Mouse (Mus musculus): ENCODE measurements at regions not wholly inside any gene's neighbourhood (a gene's known extent, or its start where the extent isn't known, plus 50 kb on each side); places are given as distances from the start of the nearest gene placed in this dataset.

DNA sequence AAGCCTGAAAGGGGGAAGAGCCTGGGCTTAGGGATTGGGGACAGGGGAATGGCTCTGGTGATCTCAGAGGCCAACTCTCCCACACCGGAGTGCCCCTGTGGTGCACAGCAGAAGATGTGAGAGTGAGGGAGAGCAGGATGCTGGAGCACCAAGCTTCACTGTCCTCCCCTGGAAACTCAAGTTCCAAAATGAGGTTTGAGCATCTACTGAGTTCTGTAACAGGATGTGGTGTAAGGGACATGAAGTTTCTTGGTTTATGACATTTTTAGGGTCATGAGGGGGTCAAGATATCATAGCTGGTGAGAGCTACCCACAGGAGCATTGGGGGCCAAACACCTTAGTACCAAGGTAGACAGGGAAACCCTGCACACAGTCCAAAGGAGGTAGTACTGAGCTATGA lies 274.1 kb upstream of the Zmiz1 start:
- no peak for ATAC-seq (ENCODE audit: low FRiP score, low TSS enrichment)
- H3K4me1 ChIP-seq (ENCODE audit: insufficient read depth, low read length), result peaks cover 28% of the 10 kb centered on the region
- no peak overlapping the region; the same call in 1 of the 2 replicates for H3K27ac ChIP-seq (ENCODE audit: low read length)
- no peaks in the 10 kb centered on the region for H3K36me3 ChIP-seq (ENCODE audit: insufficient read depth, low read length)
- WGBS, result 86% methylated on average over 1 of the region's 1 CpGs
- H3K9me3 ChIP-seq (ENCODE audit: low read length), result no peaks in the 10 kb centered on the region
- H3K4me3 ChIP-seq (ENCODE audit: low read length), result no peak overlapping the region
- H3K9ac ChIP-seq (replicated peaks; ENCODE audit: low read length), result no peak overlapping the region
- no peak overlapping the region for H3K4me2 ChIP-seq (replicated peaks; ENCODE audit: low read depth, low read length)
- no peaks in the 10 kb centered on the region for H3K27me3 ChIP-seq (ENCODE audit: insufficient read depth, low read length)

DNA sequence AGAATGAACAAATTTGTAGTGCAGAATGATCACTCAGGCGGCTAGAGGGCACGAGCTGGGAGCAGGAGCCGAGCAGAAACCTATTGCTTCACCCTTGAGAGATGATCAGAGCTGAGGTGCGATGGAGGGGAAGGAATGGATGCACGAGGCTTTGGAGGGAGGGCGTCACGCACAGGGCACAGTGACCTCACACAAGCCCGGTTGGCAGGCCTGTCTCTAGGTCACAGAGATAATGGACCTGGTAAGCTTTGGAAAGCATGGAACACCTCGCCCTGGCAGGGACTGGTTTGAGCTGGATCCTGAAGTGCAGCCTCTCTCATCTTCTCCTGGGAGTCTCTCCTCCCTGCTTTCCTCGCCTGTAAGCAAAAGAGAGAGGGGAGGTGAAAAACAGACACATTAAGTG lies 273.4 kb upstream of the Zmiz1 start:
- H3K9me3 ChIP-seq (ENCODE audit: low read length), result no peaks in the 10 kb centered on the region
- WGBS, result 29% methylated on average over 10 of the region's 10 CpGs
- H3K27ac ChIP-seq (ENCODE audit: low read length), result peak overlapping the region; percentile 80
- no peak overlapping the region for H3K4me3 ChIP-seq (ENCODE audit: low read length)
- H3K36me3 ChIP-seq (ENCODE audit: insufficient read depth, low read length), result no peaks in the 10 kb centered on the region
- 0 out of 2 replicates have a peak overlapping the region, but pooled peaks have one; percentile 10 for H3K4me2 ChIP-seq (replicated peaks; ENCODE audit: low read depth, low read length)
- no peak overlapping the region; the same call in 1 of the 2 replicates for H3K9ac ChIP-seq (replicated peaks; ENCODE audit: low read length)
- H3K27me3 ChIP-seq (ENCODE audit: insufficient read depth, low read length), result no peaks in the 10 kb centered on the region
- ATAC-seq (ENCODE audit: low FRiP score, low TSS enrichment), result peak; percentile 35; the same call in 1 of the 2 replicates
- peaks cover 28% of the 10 kb centered on the region for H3K4me1 ChIP-seq (ENCODE audit: insufficient read depth, low read length)

DNA sequence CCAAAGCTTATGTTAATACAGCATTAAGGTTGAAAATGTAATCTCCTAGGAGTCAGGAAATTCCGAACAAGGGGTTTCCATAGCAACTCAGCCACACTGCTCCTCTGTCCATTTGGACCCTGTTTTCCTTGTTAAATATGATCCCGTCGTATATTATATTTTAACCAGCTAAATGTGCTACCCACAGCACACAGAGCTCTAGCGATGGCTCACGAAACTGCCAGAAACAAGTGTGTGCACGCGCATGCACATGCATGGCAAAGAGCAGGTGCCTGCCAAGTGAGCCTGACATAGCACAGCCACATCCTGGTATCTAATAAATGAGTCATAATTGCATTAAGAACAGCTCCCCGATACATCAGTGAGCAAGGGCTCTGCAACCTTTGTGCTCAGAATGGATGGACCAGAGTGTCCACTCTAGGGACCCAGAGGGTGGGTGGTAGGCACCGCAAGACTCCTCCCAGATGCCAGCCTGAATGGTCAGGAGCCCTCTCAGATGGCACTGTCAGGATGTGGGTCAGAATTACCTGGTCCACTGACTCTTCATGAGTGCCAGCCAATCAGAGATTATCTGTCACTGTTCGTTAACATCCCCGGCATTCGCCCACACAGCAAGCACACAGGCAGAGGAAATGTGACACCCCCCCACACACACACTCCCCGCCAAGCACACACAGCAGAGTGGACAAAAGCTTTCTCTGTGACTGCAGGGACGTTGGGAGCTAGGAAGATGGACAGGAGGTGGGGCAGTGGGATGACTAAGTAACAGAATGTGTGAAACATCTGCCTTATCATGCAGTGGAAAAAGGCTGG lies 272.8 kb upstream of the Zmiz1 start:
- H3K4me1 ChIP-seq (ENCODE audit: insufficient read depth, low read length), result peaks cover 28% of the 10 kb centered on the region
- peak overlapping the region; percentile 10; the same call in 1 of the 2 replicates for H3K4me2 ChIP-seq (replicated peaks; ENCODE audit: low read depth, low read length)
- H3K9me3 ChIP-seq (ENCODE audit: low read length), result no peaks in the 10 kb centered on the region
- H3K27me3 ChIP-seq (ENCODE audit: insufficient read depth, low read length), result no peaks in the 10 kb centered on the region
- H3K9ac ChIP-seq (replicated peaks; ENCODE audit: low read length), result peak overlapping the region; percentile 24
- H3K36me3 ChIP-seq (ENCODE audit: insufficient read depth, low read length), result no peaks in the 10 kb centered on the region
- H3K4me3 ChIP-seq (ENCODE audit: low read length), result no peak overlapping the region
- 30% methylated on average over 14 of the region's 14 CpGs for WGBS
- ATAC-seq (ENCODE audit: low FRiP score, low TSS enrichment), result peak; percentile 73
- peak overlapping the region; percentile 80 for H3K27ac ChIP-seq (ENCODE audit: low read length)

DNA sequence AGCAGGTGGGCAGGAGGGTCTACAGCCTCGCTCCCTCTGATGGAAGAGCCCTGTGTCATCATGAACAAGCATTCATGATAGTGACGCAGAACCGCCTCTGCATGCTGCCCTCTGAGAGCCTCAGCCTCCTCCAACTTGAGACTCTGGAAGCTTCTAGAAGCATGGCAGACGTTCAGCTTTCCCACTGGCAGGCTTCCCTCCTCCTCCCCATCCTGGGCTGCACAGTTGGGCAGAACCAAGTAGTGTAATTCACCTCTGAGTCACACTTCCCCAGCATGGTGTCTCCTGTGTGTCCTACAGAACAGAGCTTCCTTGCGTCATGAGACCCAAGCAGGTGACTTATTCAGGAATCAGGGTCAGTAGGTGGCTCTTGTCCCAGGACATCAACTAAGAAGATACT lies 271.3 kb upstream of the Zmiz1 start:
- Histone ChIP-seq H3K36me3 (ENCODE audit: insufficient read depth, low read length) (no peaks in the 10 kb centered on the region), H3K9ac (replicated peaks; ENCODE audit: low read length) (no peak overlapping the region), H3K27me3 (ENCODE audit: insufficient read depth, low read length) (no peaks in the 10 kb centered on the region)

DNA sequence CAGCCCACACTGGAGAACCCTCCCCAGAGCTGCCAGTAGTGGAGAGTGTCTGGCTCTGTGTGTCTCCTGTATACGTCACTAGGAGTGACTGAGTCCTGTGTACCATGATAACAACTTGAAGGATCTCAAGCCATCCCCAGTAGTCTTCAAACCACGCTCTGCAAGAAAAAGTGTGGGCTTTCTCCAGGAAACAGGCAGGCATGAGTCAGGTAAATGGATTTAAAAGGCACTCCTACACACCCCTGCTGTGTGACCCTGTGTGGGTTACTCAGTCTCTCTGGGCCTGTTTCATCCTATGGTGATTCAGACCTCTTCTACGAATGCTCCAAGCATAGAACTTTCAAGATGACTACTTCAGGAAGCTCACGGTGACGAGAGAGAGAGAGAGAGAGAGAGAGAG lies 269.7 kb upstream of the Zmiz1 start:
- H3K4me3 ChIP-seq (ENCODE audit: low read length), result no peak overlapping the region
- H3K4me2 ChIP-seq (replicated peaks; ENCODE audit: low read depth, low read length), result no peak overlapping the region
- no peak overlapping the region for H3K27ac ChIP-seq (ENCODE audit: low read length)
- H3K36me3 ChIP-seq (ENCODE audit: insufficient read depth, low read length), result no peaks in the 10 kb centered on the region
- H3K9ac ChIP-seq (replicated peaks; ENCODE audit: low read length), result no peak overlapping the region
- no peaks in the 10 kb centered on the region for H3K9me3 ChIP-seq (ENCODE audit: low read length)
- H3K4me1 ChIP-seq (ENCODE audit: insufficient read depth, low read length), result peaks cover 21% of the 10 kb centered on the region
- no peaks in the 10 kb centered on the region for H3K27me3 ChIP-seq (ENCODE audit: insufficient read depth, low read length)
- WGBS, result 89% methylated on average over 5 of the region's 5 CpGs
- ATAC-seq (ENCODE audit: low FRiP score, low TSS enrichment), result no peak

More for the DNA sequence above, 271.3 kb upstream of the Zmiz1 start:
- peaks cover 21% of the 10 kb centered on the region for H3K4me1 ChIP-seq (ENCODE audit: insufficient read depth, low read length)
- no peak overlapping the region for H3K4me3 ChIP-seq (ENCODE audit: low read length)
- 89% methylated on average over 5 of the region's 5 CpGs for WGBS
- no peak overlapping the region for H3K27ac ChIP-seq (ENCODE audit: low read length)
- H3K4me2 ChIP-seq (replicated peaks; ENCODE audit: low read depth, low read length), result no peak overlapping the region
- ATAC-seq (ENCODE audit: low FRiP score, low TSS enrichment), result no peak
- no peaks in the 10 kb centered on the region for H3K9me3 ChIP-seq (ENCODE audit: low read length)

DNA sequence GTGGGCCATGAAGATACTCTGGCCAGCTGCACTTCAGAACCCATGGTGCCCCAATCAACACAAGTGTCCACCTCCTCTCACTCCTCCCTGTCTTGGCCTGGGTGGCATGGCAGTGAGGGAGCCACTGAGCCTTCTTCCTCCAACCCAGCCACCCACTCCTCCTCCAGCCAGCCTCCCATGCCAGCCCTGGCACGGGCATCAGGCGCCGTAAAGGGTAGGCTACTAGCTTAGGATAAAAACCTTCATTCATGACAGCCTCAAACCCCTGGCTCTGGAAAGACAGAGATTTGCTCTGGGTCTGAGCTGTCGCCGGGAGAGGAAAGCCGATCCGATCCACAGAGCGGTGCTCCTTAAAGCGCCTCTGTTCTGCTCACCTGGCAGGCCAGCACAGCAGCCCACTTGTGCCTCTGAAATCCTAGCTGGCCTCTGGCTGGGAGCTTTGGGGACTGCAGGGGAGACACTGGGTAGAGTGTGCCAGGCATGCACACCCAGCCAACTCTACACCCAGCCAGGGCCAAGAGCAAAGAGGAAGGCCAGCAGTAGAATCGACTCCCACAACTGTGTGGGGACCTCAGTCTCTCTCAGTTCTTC lies 268.2 kb upstream of the Zmiz1 start:
- 77% methylated on average over 10 of the region's 10 CpGs for WGBS
- H3K36me3 ChIP-seq (ENCODE audit: insufficient read depth, low read length), result no peaks in the 10 kb centered on the region
- H3K27me3 ChIP-seq (ENCODE audit: insufficient read depth, low read length), result no peaks in the 10 kb centered on the region
- H3K9ac ChIP-seq (replicated peaks; ENCODE audit: low read length), result no peak overlapping the region
- H3K4me1 ChIP-seq (ENCODE audit: insufficient read depth, low read length), result peaks cover 21% of the 10 kb centered on the region
- no peaks in the 10 kb centered on the region for H3K9me3 ChIP-seq (ENCODE audit: low read length)
- no peak overlapping the region for H3K27ac ChIP-seq (ENCODE audit: low read length)
- no peak overlapping the region for H3K4me2 ChIP-seq (replicated peaks; ENCODE audit: low read depth, low read length)
- H3K4me3 ChIP-seq (ENCODE audit: low read length), result no peak overlapping the region
- no peak for ATAC-seq (ENCODE audit: low FRiP score, low TSS enrichment)

DNA sequence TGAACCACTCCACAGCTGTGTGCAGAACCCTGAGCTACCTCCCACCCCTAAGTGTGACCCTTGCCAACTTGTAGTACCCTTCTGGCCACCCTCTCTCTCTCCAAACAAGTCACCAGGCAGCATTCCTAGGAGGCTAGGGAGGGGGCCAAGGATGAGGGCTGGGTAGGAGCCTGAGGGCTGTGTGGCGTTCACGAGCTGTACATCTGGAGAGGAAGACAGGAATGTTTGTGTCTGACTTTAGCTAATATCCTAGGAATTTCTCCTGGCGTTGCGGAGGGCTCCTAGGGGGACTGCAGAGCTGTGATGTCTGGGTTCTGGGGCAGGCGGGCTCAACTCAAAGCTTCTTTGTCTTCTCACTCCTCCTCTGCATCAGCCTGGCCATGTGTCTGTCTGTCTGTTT lies 262.2 kb upstream of the Zmiz1 start:
- no peaks in the 10 kb centered on the region for H3K36me3 ChIP-seq (ENCODE audit: insufficient read depth, low read length)
- H3K9ac ChIP-seq (replicated peaks; ENCODE audit: low read length), result no peak overlapping the region
- no peak overlapping the region for H3K27ac ChIP-seq (ENCODE audit: low read length)
- H3K4me2 ChIP-seq (replicated peaks; ENCODE audit: low read depth, low read length), result no peak overlapping the region
- 34% methylated on average over 5 of the region's 5 CpGs for WGBS
- no peaks in the 10 kb centered on the region for H3K9me3 ChIP-seq (ENCODE audit: low read length)
- H3K4me1 ChIP-seq (ENCODE audit: insufficient read depth, low read length), result peaks cover 38% of the 10 kb centered on the region
- H3K27me3 ChIP-seq (ENCODE audit: insufficient read depth, low read length), result no peaks in the 10 kb centered on the region
- no peak overlapping the region for H3K4me3 ChIP-seq (ENCODE audit: low read length)
- ATAC-seq (ENCODE audit: low FRiP score, low TSS enrichment), result no peak

DNA sequence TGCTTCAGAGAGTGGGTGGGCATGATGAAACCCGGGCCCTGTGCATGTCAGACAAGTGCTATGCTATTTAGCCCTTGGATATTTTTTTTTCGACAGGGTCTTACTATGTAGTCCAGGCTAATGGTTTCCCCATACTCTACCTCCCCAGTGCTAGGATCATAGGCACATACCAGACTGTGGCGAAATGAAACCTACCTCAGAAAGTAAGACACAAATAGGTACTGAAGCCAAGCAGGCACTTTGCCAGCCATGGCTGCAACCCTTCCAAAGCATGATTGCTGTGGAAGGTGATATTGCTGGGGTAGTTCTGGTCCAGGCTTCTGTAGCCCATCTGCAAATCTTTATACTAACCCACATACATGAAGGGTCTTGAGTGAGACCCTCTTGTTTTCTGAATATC lies 259.1 kb upstream of the Zmiz1 start:
- Histone ChIP-seq H3K27ac (ENCODE audit: low read length) (peak overlapping the region; percentile 51; the same call in 1 of the 2 replicates), H3K4me2 (replicated peaks; ENCODE audit: low read depth, low read length) (no peak overlapping the region), H3K4me3 (ENCODE audit: low read length) (no peak overlapping the region), H3K9me3 (ENCODE audit: low read length) (no peaks in the 10 kb centered on the region), H3K27me3 (ENCODE audit: insufficient read depth, low read length) (no peaks in the 10 kb centered on the region), H3K36me3 (ENCODE audit: insufficient read depth, low read length) (no peaks in the 10 kb centered on the region), H3K4me1 (ENCODE audit: insufficient read depth, low read length) (peaks cover 55% of the 10 kb centered on the region), H3K9ac (replicated peaks; ENCODE audit: low read length) (no peak overlapping the region)
- 87% methylated on average over 3 of the region's 3 CpGs for WGBS
- no peak for ATAC-seq (ENCODE audit: low FRiP score, low TSS enrichment)

DNA sequence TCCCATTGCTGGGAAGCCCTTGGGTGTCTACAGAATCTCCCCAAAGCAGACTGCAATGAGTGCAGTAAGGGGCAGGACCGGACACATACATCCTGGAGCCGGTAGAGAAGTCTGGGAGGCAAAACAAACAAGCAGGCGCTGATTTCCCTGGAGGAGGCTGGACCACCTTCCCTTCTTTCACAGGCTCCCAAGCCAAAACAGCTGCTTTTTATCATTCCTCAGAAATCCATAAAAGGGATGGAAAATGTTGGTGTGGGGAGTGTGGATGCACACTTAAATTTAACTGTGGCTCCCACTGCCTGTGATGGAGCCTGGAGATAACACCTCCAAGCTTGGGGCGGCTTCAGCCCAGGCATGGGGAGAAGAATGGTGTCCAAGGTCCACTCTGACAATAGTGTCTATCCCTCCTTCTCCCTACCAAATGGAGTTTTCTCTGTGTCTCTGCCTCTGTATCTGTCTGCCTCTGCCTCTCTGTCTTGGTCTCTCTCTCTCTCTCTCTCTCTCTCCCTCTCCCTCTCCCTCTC lies 258.3 kb upstream of the Zmiz1 start:
- Histone ChIP-seq H3K4me2 (replicated peaks; ENCODE audit: low read depth, low read length) (no peak overlapping the region), H3K27ac (ENCODE audit: low read length) (peak overlapping the region; percentile 51), H3K4me1 (ENCODE audit: insufficient read depth, low read length) (peaks cover 52% of the 10 kb centered on the region), H3K27me3 (ENCODE audit: insufficient read depth, low read length) (no peaks in the 10 kb centered on the region), H3K9ac (replicated peaks; ENCODE audit: low read length) (no peak overlapping the region), H3K9me3 (ENCODE audit: low read length) (no peaks in the 10 kb centered on the region), H3K36me3 (ENCODE audit: insufficient read depth, low read length) (no peaks in the 10 kb centered on the region), H3K4me3 (ENCODE audit: low read length) (no peak overlapping the region)
- ATAC-seq (ENCODE audit: low FRiP score, low TSS enrichment), result no peak
- 33% methylated on average over 4 of the region's 4 CpGs for WGBS

DNA sequence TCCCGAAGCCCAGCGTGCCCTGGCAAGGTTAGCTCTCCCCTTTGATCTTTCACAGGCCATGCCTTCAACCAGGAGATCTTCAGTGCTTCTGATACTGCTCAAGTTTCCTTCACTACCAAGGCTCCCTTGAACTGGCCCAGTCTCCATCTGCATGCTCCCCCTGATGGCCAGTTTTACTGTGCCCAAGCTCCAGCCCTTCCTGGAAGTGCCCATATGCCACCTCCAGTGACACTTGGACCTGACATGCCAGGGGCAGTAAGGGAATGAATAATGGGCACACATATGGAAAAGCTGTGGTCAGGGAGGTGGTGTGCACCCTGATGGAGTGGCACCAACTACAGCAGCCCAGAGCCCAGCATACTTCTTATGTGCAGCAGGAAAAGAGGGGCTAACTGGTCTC lies 256.7 kb upstream of the Zmiz1 start:
- no peaks in the 10 kb centered on the region for H3K36me3 ChIP-seq (ENCODE audit: insufficient read depth, low read length)
- no peak overlapping the region for H3K4me3 ChIP-seq (ENCODE audit: low read length)
- no peaks in the 10 kb centered on the region for H3K27me3 ChIP-seq (ENCODE audit: insufficient read depth, low read length)
- H3K9ac ChIP-seq (replicated peaks; ENCODE audit: low read length), result no peak overlapping the region
- ATAC-seq (ENCODE audit: low FRiP score, low TSS enrichment), result no peak
- no peaks in the 10 kb centered on the region for H3K9me3 ChIP-seq (ENCODE audit: low read length)
- no peak overlapping the region for H3K4me2 ChIP-seq (replicated peaks; ENCODE audit: low read depth, low read length)
- peaks cover 59% of the 10 kb centered on the region for H3K4me1 ChIP-seq (ENCODE audit: insufficient read depth, low read length)
- no peak overlapping the region for H3K27ac ChIP-seq (ENCODE audit: low read length)
- 61% methylated on average over 2 of the region's 2 CpGs for WGBS

Measured in kidney, embryonic 16.5 days (tissue).